Mouse (Mus musculus): ENCODE data around the gene Selenon.

DNA sequence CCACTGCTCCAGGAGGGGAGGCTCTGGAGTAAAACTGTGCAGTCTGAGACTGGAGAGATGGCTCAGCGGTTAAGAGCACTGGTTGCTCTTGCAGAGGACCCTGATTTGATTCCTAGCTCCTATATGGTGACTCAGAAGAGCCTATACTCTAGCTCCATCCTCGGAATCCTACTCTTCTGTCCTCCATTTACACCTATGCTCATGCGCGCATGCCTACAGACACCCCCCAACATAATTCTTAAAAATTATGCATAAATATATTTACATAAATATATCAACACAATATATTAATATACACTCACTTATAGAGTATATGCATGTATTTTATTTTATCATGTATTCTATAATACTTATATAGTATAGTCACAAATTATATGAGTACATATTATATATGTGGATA, 41.6 kb downstream of the Selenon start:
- no peak for TF ChIP-seq CTCF (IDR thresholded peaks at IDR 0.05; ENCODE audit: control insufficient read depth, insufficient read depth, insufficient read length)
- TF ChIP-seq USF1 (IDR thresholded peaks at IDR 0.05; ENCODE audit: low read depth): no peak
- no peak for TF ChIP-seq CEBPB (IDR thresholded peaks at IDR 0.05; ENCODE audit: low read depth)
- no peak for TF ChIP-seq MYOD1 (IDR thresholded peaks at IDR 0.05; ENCODE audit: control insufficient read depth, insufficient read length, low read depth)
- no peak for TF ChIP-seq FOSL1 (IDR thresholded peaks at IDR 0.05; ENCODE audit: insufficient read depth, low read length, poor library complexity, severe bottlenecking)
- no peak for TF ChIP-seq MAX (IDR thresholded peaks at IDR 0.05)
- no peak for TF ChIP-seq MYOG (IDR thresholded peaks at IDR 0.05; ENCODE audit: control insufficient read depth, extremely low read depth, insufficient read length)

Measured in C2C12 (cell line).